Mouse (Mus musculus): Measurements from ENCODE around the gene Fastkd5.

- TF ChIP-seq CTCF (IDR thresholded peaks at IDR 0.05; ENCODE audit: borderline replicate concordance, extremely low read depth, insufficient read depth, insufficient read length) (no peak), POLR2A (IDR thresholded peaks at IDR 0.05; ENCODE audit: borderline replicate concordance, extremely low read depth, insufficient read depth, insufficient read length, poor library complexity, severe bottlenecking) (no peak)
Observed at GRCm38 (mm10) chr2:130629080-130629838, 568 bp downstream of the Fastkd5 start.
